Mouse (Mus musculus) neural tube, embryonic 11.5 days (tissue): ENCODE results near the gene Fam222a. TPM values are rescaled to one million over a fixed set of nuclear protein-coding genes. Genes with fewer than 3 reads are reported as not detected.

Experiments
- ATAC-seq: fragments of 200-750 bp; cut with Nextera tagmentation; 2 replicates; pipeline ENCODE4 v1.8.0; 2017; ENCODE audit warnings: moderate number of reproducible peaks, mild to moderate bottlenecking, moderate TSS enrichment, moderate library complexity; ENCODE audit not compliant: insufficient read depth, low FRiP score, low TSS enrichment
- DNase-seq: peaks from one replicate; pipeline ENCODE4 v3.0.0-alpha.2; 2015; ENCODE audit warnings: low spot score
- H3K27ac ChIP-seq: fragments of 300-500 bp; sonication (generic); 2 replicates; pipeline ENCODE4 v1.5.1; 2014; ENCODE audit warnings: low read depth, mild to moderate bottlenecking, low read length
- H3K27me3 ChIP-seq: fragments of 300-500 bp; sonication (generic); 2 replicates; pipeline ENCODE4 v1.6.1; 2014; ENCODE audit warnings: mild to moderate bottlenecking, low read length, mixed read lengths; ENCODE audit not compliant: control insufficient read depth, insufficient read depth
- H3K36me3 ChIP-seq: fragments of 300-500 bp; sonication (generic); 2 replicates; pipeline ENCODE4 v1.6.1; 2014; ENCODE audit warnings: mild to moderate bottlenecking, low read length, moderate library complexity, mixed read lengths; ENCODE audit not compliant: control insufficient read depth, insufficient read depth
- H3K4me1 ChIP-seq: fragments of 300-500 bp; sonication (generic); 2 replicates; pipeline ENCODE4 v1.6.1; 2014; ENCODE audit warnings: low read length, mixed read lengths; ENCODE audit not compliant: control insufficient read depth, insufficient read depth
- H3K4me2 ChIP-seq: fragments of 300-500 bp; sonication (generic); 2 replicates; pipeline ENCODE4 v1.6.1; 2014; ENCODE audit warnings: low read depth, mild to moderate bottlenecking, moderate library complexity
- H3K4me3 ChIP-seq: fragments of 300-500 bp; sonication (generic); 2 replicates; pipeline ENCODE4 v1.5.1; 2014; ENCODE audit warnings: low read depth, low read length
- H3K9ac ChIP-seq: fragments of 300-500 bp; sonication (generic); 2 replicates; pipeline ENCODE4 v1.6.1; 2014; ENCODE audit warnings: mild to moderate bottlenecking, low read length
- H3K9me3 ChIP-seq: fragments of 300-500 bp; sonication (generic); 2 replicates; pipeline ENCODE4 v1.6.1; 2016; ENCODE audit warnings: low read length; ENCODE audit not compliant: control insufficient read depth
- WGBS: fragments of 180-500 bp; shearing (Covaris S2); extraction: QIAGEN DNeasy Blood & Tissue Kit; methylation state at CpG from one replicate; pipeline ENCODE4 v1.1.7; 2014; 5-methylcytosine and 5-hydroxymethylcytosine counted together
- polyA plus RNA-seq: library from polyadenylated mRNA; unstranded; fragments of >200 nt; fragmentation: Nextera tagmentation; extraction: Ambion mirVana; gene quantifications from 2 replicates; pipeline ENCODE4 v1.2.1, GENCODE M21; 2014

Fam222a gene
- polyA plus RNA-seq, 1 experiment from 2014 or later: 7.5 TPM

- Histone ChIP-seq H3K27ac (no peak overlapping the region), H3K4me2 (peak overlapping the region; percentile 18; the same call in 1 of the 2 replicates), H3K4me3 (no peak overlapping the region), H3K4me1 (peaks cover 8% of the 10 kb centered on the region; the same call in 1 of the 2 replicates), H3K9ac (no peak overlapping the region), H3K27me3 (no peaks in the 10 kb centered on the region), H3K36me3 (no peaks in the 10 kb centered on the region), H3K9me3 (no peaks in the 10 kb centered on the region)
- DNase-seq (peak; percentile 88), ATAC-seq (peak; percentile 55; the same call in 1 of the 2 replicates)
- WGBS: 10% methylated on average over 22 of the region's 22 CpGs
Observed at GRCm38 (mm10) chr5:114638769-114639644, 71.2 kb downstream of the Fam222a start.

GRCm38 (mm10) chr5:114639645-114639957, 71.8 kb downstream of the Fam222a start:
- Histone ChIP-seq H3K4me1 (peaks cover 8% of the 10 kb centered on the region; the same call in 1 of the 2 replicates), H3K4me3 (no peak overlapping the region), H3K9me3 (no peaks in the 10 kb centered on the region), H3K36me3 (no peaks in the 10 kb centered on the region), H3K9ac (no peak overlapping the region), H3K4me2 (peak overlapping the region; percentile 18; the same call in 1 of the 2 replicates), H3K27ac (no peak overlapping the region), H3K27me3 (no peaks in the 10 kb centered on the region)
- ATAC-seq: no peak
- no peak for DNase-seq
- 27% methylated on average over 7 of the region's 7 CpGs for WGBS

GRCm38 (mm10) chr5:114640809-114641208, 73.0 kb downstream of the Fam222a start:
- H3K4me2 ChIP-seq: no peak overlapping the region
- DNase-seq: no peak
- no peak overlapping the region for H3K9ac ChIP-seq
- no peak overlapping the region for H3K4me3 ChIP-seq
- 83% methylated on average over 10 of the region's 10 CpGs for WGBS
- no peaks in the 10 kb centered on the region for H3K9me3 ChIP-seq
- H3K27me3 ChIP-seq: no peaks in the 10 kb centered on the region
- H3K36me3 ChIP-seq: no peaks in the 10 kb centered on the region
- ATAC-seq: no peak
- peaks cover 8% of the 10 kb centered on the region; the same call in 1 of the 2 replicates for H3K4me1 ChIP-seq
- no peak overlapping the region for H3K27ac ChIP-seq

- H3K36me3 ChIP-seq: no peaks in the 10 kb centered on the region
- no peaks in the 10 kb centered on the region; the same call in 1 of the 2 replicates for H3K4me1 ChIP-seq
- H3K27ac ChIP-seq: no peak overlapping the region
- WGBS: 47% methylated on average over 6 of the region's 6 CpGs
- no peaks in the 10 kb centered on the region for H3K9me3 ChIP-seq
- no peak for DNase-seq
- no peaks in the 10 kb centered on the region for H3K27me3 ChIP-seq
- H3K9ac ChIP-seq: no peak overlapping the region
- no peak for ATAC-seq
- H3K4me2 ChIP-seq: no peak overlapping the region
- H3K4me3 ChIP-seq: no peak overlapping the region
Observed at GRCm38 (mm10) chr5:114644918-114645317, 77.1 kb downstream of the Fam222a start.

GRCm38 (mm10) chr5:114645916-114646315, 78.1 kb downstream of the Fam222a start:
- DNase-seq (no peak), ATAC-seq (no peak)
- no peak overlapping the region for H3K4me2 ChIP-seq
- H3K9me3 ChIP-seq: no peaks in the 10 kb centered on the region
- no peaks in the 10 kb centered on the region; the same call in 1 of the 2 replicates for H3K4me1 ChIP-seq
- H3K36me3 ChIP-seq: no peaks in the 10 kb centered on the region
- H3K27ac ChIP-seq: no peak overlapping the region
- H3K4me3 ChIP-seq: no peak overlapping the region
- H3K27me3 ChIP-seq: 0 out of 2 replicates have a peak, but pooled peaks cover 2% of the 10 kb centered on the region
- 88% methylated on average over 5 of the region's 5 CpGs for WGBS
- no peak overlapping the region for H3K9ac ChIP-seq

- Histone ChIP-seq H3K9me3 (no peaks in the 10 kb centered on the region), H3K4me3 (peak overlapping the region; percentile 9; the same call in 1 of the 2 replicates), H3K36me3 (no peaks in the 10 kb centered on the region), H3K27ac (no peak overlapping the region), H3K4me1 (no peaks in the 10 kb centered on the region; the same call in 1 of the 2 replicates), H3K4me2 (peak overlapping the region; percentile 43), H3K9ac (peak overlapping the region; percentile 22; the same call in 1 of the 2 replicates), H3K27me3 (0 out of 2 replicates have a peak, but pooled peaks cover 2% of the 10 kb centered on the region)
- ATAC-seq (peak; percentile 53; the same call in 1 of the 2 replicates), DNase-seq (peak; percentile 60)
- WGBS: 5% methylated on average over 27 of the region's 27 CpGs
Observed at GRCm38 (mm10) chr5:114647211-114647974, 79.6 kb downstream of the Fam222a start.

GRCm38 (mm10) chr5:114648728-114649311, 81.0 kb downstream of the Fam222a start:
- H3K4me1 ChIP-seq: no peaks in the 10 kb centered on the region; the same call in 1 of the 2 replicates
- no peak overlapping the region for H3K27ac ChIP-seq
- no peak overlapping the region for H3K4me3 ChIP-seq
- H3K27me3 ChIP-seq: 0 out of 2 replicates have a peak, but pooled peaks cover 2% of the 10 kb centered on the region
- H3K4me2 ChIP-seq: no peak overlapping the region
- H3K9me3 ChIP-seq: no peaks in the 10 kb centered on the region
- no peak overlapping the region for H3K9ac ChIP-seq
- WGBS: 84% methylated on average over 11 of the region's 11 CpGs
- no peaks in the 10 kb centered on the region for H3K36me3 ChIP-seq
- ATAC-seq: no peak
- DNase-seq: no peak

GRCm38 (mm10) chr5:114651002-114651401, 83.2 kb downstream of the Fam222a start:
- Histone ChIP-seq H3K27ac (no peak overlapping the region), H3K4me3 (no peak overlapping the region), H3K9me3 (no peaks in the 10 kb centered on the region)

More at GRCm38 (mm10) chr5:114651002-114651401, 83.2 kb downstream of the Fam222a start:
- WGBS: 44% methylated on average over 13 of the region's 14 CpGs
- Histone ChIP-seq H3K27me3 (0 out of 2 replicates have a peak, but pooled peaks cover 6% of the 10 kb centered on the region), H3K4me1 (no peaks in the 10 kb centered on the region; the same call in 1 of the 2 replicates), H3K9ac (no peak overlapping the region; the same call in 1 of the 2 replicates), H3K36me3 (no peaks in the 10 kb centered on the region), H3K4me2 (no peak overlapping the region)
- DNase-seq (no peak), ATAC-seq (no peak)
